Comparison of ENCODE assay signal across 8 mouse cellular contexts in the genomic region with DNA sequence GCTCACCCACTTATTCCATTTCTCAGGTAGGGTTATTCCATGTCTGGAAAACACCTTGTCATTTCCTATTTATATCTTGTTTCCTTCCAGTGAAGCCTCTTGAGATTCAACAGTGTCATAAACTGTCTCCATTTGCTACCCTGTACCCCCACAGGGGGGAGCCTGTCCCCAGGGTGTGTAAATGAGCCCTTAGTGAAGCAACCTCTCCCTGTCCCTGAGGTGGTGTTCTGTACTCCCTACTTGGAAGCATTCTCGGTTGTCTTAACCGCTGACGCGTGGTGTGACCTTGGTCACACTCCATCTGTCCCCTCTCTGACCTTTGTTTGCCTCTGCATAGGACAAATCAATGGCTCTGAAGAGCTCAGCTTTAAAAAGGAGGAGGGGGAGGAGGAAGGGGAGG. TPM values are rescaled to one million over a fixed set of nuclear protein-coding genes. Genes with fewer than 3 reads are reported as not detected.
DNase-seq lines count a peak whose midpoint lies in the region; ATAC-seq and TF ChIP-seq lines count a peak whose summit lies in the region.

No protein-coding gene starts in this region.

- TF ChIP-seq CTCF in ES-Bruce4 (IDR thresholded peaks at IDR 0.05; ENCODE audit: low read depth, low read length), result peak; percentile 35

- ATAC-seq in heart, embryonic 16.5 days (replicated peaks; ENCODE audit: extremely low read depth, insufficient read depth, low FRiP score), result peak; percentile 60; the same call in 1 of the 2 replicates

- peak overlapping the region; percentile 38 for H3K27ac ChIP-seq in ES-Bruce4 (ENCODE audit: insufficient read depth, low read length)
- no peak overlapping the region for H3K27ac ChIP-seq in heart, embryonic 16.5 days (ENCODE audit: low read length)

- TF ChIP-seq POLR2A in ES-Bruce4 (IDR thresholded peaks at IDR 0.05; ENCODE audit: insufficient read depth, low read length), result no peak

- H3K36me3 ChIP-seq in ES-Bruce4 (ENCODE audit: control insufficient read depth, insufficient read depth, low read length, poor library complexity, severe bottlenecking), result no peaks in the 10 kb centered on the region
- no peaks in the 10 kb centered on the region for H3K36me3 ChIP-seq in heart, embryonic 16.5 days (ENCODE audit: control insufficient read depth, insufficient read depth)

- no peak for TF ChIP-seq EP300 in ES-Bruce4 (IDR thresholded peaks at IDR 0.05; ENCODE audit: insufficient read depth, low read depth, low read length)

- peaks cover 6% of the 10 kb centered on the region for H3K4me1 ChIP-seq in ES-Bruce4 (ENCODE audit: control insufficient read depth, insufficient read depth, low read length)
- H3K4me1 ChIP-seq in heart, embryonic 16.5 days (ENCODE audit: control insufficient read depth, insufficient read depth, low read length), result no peaks in the 10 kb centered on the region

- peaks cover 8% of the 10 kb centered on the region; the same call in 1 of the 2 replicates for H3K9me3 ChIP-seq in ES-Bruce4 (replicated peaks; ENCODE audit: control insufficient read depth, insufficient read depth, low read length, poor library complexity, severe bottlenecking)
- no peaks in the 10 kb centered on the region for H3K9me3 ChIP-seq in heart, embryonic 16.5 days (replicated peaks; ENCODE audit: control insufficient read depth, low read length)

- no peak overlapping the region for H3K4me2 ChIP-seq in heart, embryonic 16.5 days (ENCODE audit: low read depth, low read length)

- no peak overlapping the region for H3K4me3 ChIP-seq in ES-Bruce4 (ENCODE audit: low read depth, low read length)
- no peak overlapping the region for H3K4me3 ChIP-seq in heart, embryonic 16.5 days (ENCODE audit: low read length)

- no peak overlapping the region for H3K9ac ChIP-seq in ES-Bruce4 (ENCODE audit: low read depth, poor library complexity, severe bottlenecking)
- no peak overlapping the region for H3K9ac ChIP-seq in heart, embryonic 16.5 days (ENCODE audit: low read length)

- H3K27me3 ChIP-seq in ES-Bruce4 (ENCODE audit: control insufficient read depth, insufficient read depth, low read length, poor library complexity, severe bottlenecking), result no peaks in the 10 kb centered on the region
- peaks cover 3% of the 10 kb centered on the region; the same call in 1 of the 2 replicates for H3K27me3 ChIP-seq in heart, embryonic 16.5 days (ENCODE audit: control insufficient read depth, insufficient read depth, low read length)

- 29% methylated on average over 4 of the region's 4 CpGs for WGBS in heart, embryonic 16.5 days

- peak; percentile 33 for DNase-seq in kidney, adult 18-20 months
- no peak for DNase-seq in kidney, adult 11 months
- DNase-seq in adrenal gland, adult 8-10 months, result peak; percentile 79
- DNase-seq in layer of hippocampus, postnatal 36 days, result peak; percentile 58 to 73
- DNase-seq in right cerebral cortex, postnatal 25 days, result peak; percentile 54
- no peak for DNase-seq in natural killer cell, adult 2 months (ENCODE audit: low spot score in 2 of 2)

RNA-seq across cellular contexts. Expression of a gene that starts 43.5 kb away (rescaled TPM):
- 14.4 and 15.7 TPM in 2 replicates for polyA plus RNA-seq in ES-Bruce4 (2011; ENCODE audit: insufficient read depth, insufficient read length, low read depth, missing spikeins)
- 10 to 100 TPM in 2 of 4 experiments, 1 to 10 TPM in 2; 7.6 to 24.2 (median 15.5) TPM for total RNA-seq in adrenal gland, adult 8-10 months (2022)
- polyA plus RNA-seq in heart, embryonic 16.5 days (2015; fragmentation: Nextera tagmentation; extraction: Ambion mirVana), result 11.8 and 17.0 TPM in 2 replicates
- 100 to 1,000 TPM in 1 of 2 experiments, 10 to 100 TPM in 1; 94.4 to 105 TPM for total RNA-seq in layer of hippocampus, postnatal 36 days (2021)

Comparison
In these comparisons a context has a peak if more than half of its experiments do, and no peak if none do; other contexts are left out.
1. DNase-seq: peak in kidney, adult 18-20 months (single experiment), adrenal gland, adult 8-10 months (single experiment), layer of hippocampus, postnatal 36 days (2 of 2) and right cerebral cortex, postnatal 25 days (single experiment); none in kidney, adult 11 months (single experiment) and natural killer cell, adult 2 months (0 of 2).